Mouse (Mus musculus): ENCODE data around the gene Chic2. TPM values are rescaled to one million over a fixed set of nuclear protein-coding genes. Genes with fewer than 3 reads are reported as not detected.
A peak's percentile ranks its signal among the peaks of the same experiment; 100 is the strongest.

Gene Chic2
- polyA plus RNA-seq, 1 experiment from 2014 or later = 17.9 TPM

GRCm38 (mm10) chr5:75011985-75012738 lies 32.4 kb downstream of the Chic2 start:
- 66% methylated on average over 4 of the region's 4 CpGs for WGBS (ENCODE audit: insufficient replicate concordance)
- ATAC-seq (ENCODE audit: low read depth) = no peak

GRCm38 (mm10) chr5:75004755-75005154 lies 39.8 kb downstream of the Chic2 start:
- Histone ChIP-seq H3K4me1 (replicated peaks) (no peaks in the 10 kb centered on the region), H3K27me3 (no peaks in the 10 kb centered on the region), H3K9me3 (replicated peaks) (no peaks in the 10 kb centered on the region), H3K4me3 (replicated peaks) (no peak overlapping the region), H3K4me2 (no peak overlapping the region), H3K36me3 (peaks cover 26% of the 10 kb centered on the region), H3K9ac (no peak overlapping the region), H3K27ac (no peak overlapping the region)
- DNase-seq (no peak), ATAC-seq (ENCODE audit: low read depth) (0 out of 2 replicates have a peak, but pooled peaks have one; percentile 36)
- WGBS (ENCODE audit: insufficient replicate concordance) = 57% methylated on average over 3 of the region's 3 CpGs

More at GRCm38 (mm10) chr5:75011985-75012738, 32.4 kb downstream of the Chic2 start:
- Histone ChIP-seq H3K27ac (no peak overlapping the region), H3K9ac (no peak overlapping the region), H3K4me3 (replicated peaks) (no peak overlapping the region), H3K4me2 (no peak overlapping the region), H3K9me3 (replicated peaks) (no peaks in the 10 kb centered on the region), H3K4me1 (replicated peaks) (no peaks in the 10 kb centered on the region), H3K27me3 (no peaks in the 10 kb centered on the region), H3K36me3 (peaks cover 12% of the 10 kb centered on the region)
- DNase-seq = no peak

- DNase-seq (no peak), ATAC-seq (ENCODE audit: low read depth) (no peak)
- Histone ChIP-seq H3K27me3 (no peaks in the 10 kb centered on the region), H3K27ac (no peak overlapping the region), H3K4me1 (replicated peaks) (no peaks in the 10 kb centered on the region), H3K9me3 (replicated peaks) (no peaks in the 10 kb centered on the region), H3K9ac (no peak overlapping the region), H3K4me3 (replicated peaks) (no peak overlapping the region), H3K4me2 (no peak overlapping the region), H3K36me3 (peaks cover 19% of the 10 kb centered on the region; the same call in 1 of the 2 replicates)
- 71% methylated on average over 3 of the region's 3 CpGs for WGBS (ENCODE audit: insufficient replicate concordance)
These were observed 42.5 kb downstream of the Chic2 start for GRCm38 (mm10) chr5:75002109-75002508.

GRCm38 (mm10) chr5:74998716-74999512 lies 45.7 kb downstream of the Chic2 start:
- no peaks in the 10 kb centered on the region for H3K4me1 ChIP-seq (replicated peaks)
- no peak overlapping the region for H3K4me3 ChIP-seq (replicated peaks)
- H3K9ac ChIP-seq = no peak overlapping the region
- peaks cover 21% of the 10 kb centered on the region for H3K36me3 ChIP-seq
- no peak overlapping the region for H3K27ac ChIP-seq
- ATAC-seq (ENCODE audit: low read depth) = no peak
- 83% methylated on average over 12 of the region's 12 CpGs for WGBS (ENCODE audit: insufficient replicate concordance)
- H3K4me2 ChIP-seq = no peak overlapping the region
- H3K27me3 ChIP-seq = no peaks in the 10 kb centered on the region
- no peaks in the 10 kb centered on the region for H3K9me3 ChIP-seq (replicated peaks)
- no peak for DNase-seq

GRCm38 (mm10) chr5:74994947-74995346 lies 49.6 kb downstream of the Chic2 start:
- no peaks in the 10 kb centered on the region for H3K27me3 ChIP-seq
- no peak for ATAC-seq (ENCODE audit: low read depth)
- no peak overlapping the region for H3K4me2 ChIP-seq
- 78% methylated on average over 8 of the region's 8 CpGs for WGBS (ENCODE audit: insufficient replicate concordance)
- no peak for DNase-seq
- peaks cover 8% of the 10 kb centered on the region; the same call in 1 of the 2 replicates for H3K9me3 ChIP-seq (replicated peaks)
- H3K27ac ChIP-seq = no peak overlapping the region
- H3K4me1 ChIP-seq (replicated peaks) = no peaks in the 10 kb centered on the region
- H3K4me3 ChIP-seq (replicated peaks) = no peak overlapping the region
- peaks cover 13% of the 10 kb centered on the region for H3K36me3 ChIP-seq
- no peak overlapping the region for H3K9ac ChIP-seq

GRCm38 (mm10) chr5:74984101-74984500 lies 60.5 kb downstream of the Chic2 start:
- Histone ChIP-seq H3K4me3 (replicated peaks) (no peak overlapping the region), H3K9me3 (replicated peaks) (no peaks in the 10 kb centered on the region), H3K4me1 (replicated peaks) (no peaks in the 10 kb centered on the region), H3K4me2 (no peak overlapping the region), H3K9ac (no peak overlapping the region), H3K36me3 (no peaks in the 10 kb centered on the region), H3K27ac (no peak overlapping the region), H3K27me3 (no peaks in the 10 kb centered on the region; the same call in 1 of the 2 replicates)
- ATAC-seq (ENCODE audit: low read depth) (no peak), DNase-seq (no peak)
- 65% methylated on average over 5 of the region's 5 CpGs for WGBS (ENCODE audit: insufficient replicate concordance)

- no peak overlapping the region for H3K27ac ChIP-seq
- no peaks in the 10 kb centered on the region for H3K9me3 ChIP-seq (replicated peaks)
- WGBS (ENCODE audit: insufficient replicate concordance) = 66% methylated on average over 4 of the region's 4 CpGs
- no peaks in the 10 kb centered on the region for H3K36me3 ChIP-seq
- no peak for ATAC-seq (ENCODE audit: low read depth)
- H3K4me2 ChIP-seq = no peak overlapping the region
- no peak for DNase-seq
- no peak overlapping the region for H3K9ac ChIP-seq
- H3K27me3 ChIP-seq = no peaks in the 10 kb centered on the region; the same call in 1 of the 2 replicates
- no peak overlapping the region for H3K4me3 ChIP-seq (replicated peaks)
- no peaks in the 10 kb centered on the region; the same call in 1 of the 2 replicates for H3K4me1 ChIP-seq (replicated peaks)
These were observed 64.0 kb downstream of the Chic2 start for GRCm38 (mm10) chr5:74980574-74980973.

- ATAC-seq (ENCODE audit: low read depth) (no peak), DNase-seq (no peak)
- H3K9me3 ChIP-seq (replicated peaks) = no peaks in the 10 kb centered on the region
- peaks cover under 1% of the 10 kb centered on the region for H3K4me1 ChIP-seq (replicated peaks)
- WGBS (ENCODE audit: insufficient replicate concordance) = 24% methylated on average over 7 of the region's 7 CpGs
- H3K9ac ChIP-seq = no peak overlapping the region
- no peaks in the 10 kb centered on the region; the same call in 1 of the 2 replicates for H3K27me3 ChIP-seq
- no peaks in the 10 kb centered on the region for H3K36me3 ChIP-seq
- no peak overlapping the region for H3K27ac ChIP-seq
- H3K4me2 ChIP-seq = no peak overlapping the region
- H3K4me3 ChIP-seq (replicated peaks) = no peak overlapping the region
These were observed 64.4 kb downstream of the Chic2 start for GRCm38 (mm10) chr5:74980154-74980553.

GRCm38 (mm10) chr5:74979586-74979985 lies 65.0 kb downstream of the Chic2 start:
- DNase-seq = no peak
- no peak for ATAC-seq (ENCODE audit: low read depth)

GRCm38 (mm10) chr5:74975507-74975906 lies 69.1 kb downstream of the Chic2 start:
- ATAC-seq (ENCODE audit: low read depth) (no peak), DNase-seq (no peak)
- H3K9ac ChIP-seq = no peak overlapping the region
- H3K4me1 ChIP-seq (replicated peaks) = peaks cover 12% of the 10 kb centered on the region
- H3K27me3 ChIP-seq = no peaks in the 10 kb centered on the region; the same call in 1 of the 2 replicates
- no peaks in the 10 kb centered on the region for H3K9me3 ChIP-seq (replicated peaks)
- no peaks in the 10 kb centered on the region for H3K36me3 ChIP-seq
- 51% methylated on average over 7 of the region's 7 CpGs for WGBS (ENCODE audit: insufficient replicate concordance)
- no peak overlapping the region for H3K27ac ChIP-seq
- no peak overlapping the region for H3K4me2 ChIP-seq
- no peak overlapping the region for H3K4me3 ChIP-seq (replicated peaks)

More at GRCm38 (mm10) chr5:74979586-74979985, 65.0 kb downstream of the Chic2 start:
- 23% methylated on average over 7 of the region's 7 CpGs for WGBS (ENCODE audit: insufficient replicate concordance)
- Histone ChIP-seq H3K4me1 (replicated peaks) (peaks cover 6% of the 10 kb centered on the region), H3K27me3 (no peaks in the 10 kb centered on the region; the same call in 1 of the 2 replicates), H3K36me3 (no peaks in the 10 kb centered on the region), H3K4me2 (no peak overlapping the region), H3K4me3 (replicated peaks) (no peak overlapping the region), H3K27ac (no peak overlapping the region), H3K9me3 (replicated peaks) (no peaks in the 10 kb centered on the region), H3K9ac (no peak overlapping the region)

GRCm38 (mm10) chr5:74974726-74975411 lies 69.7 kb downstream of the Chic2 start:
- DNase-seq = no peak
- peak; percentile 43 for ATAC-seq (ENCODE audit: low read depth)
- WGBS (ENCODE audit: insufficient replicate concordance) = 54% methylated on average over 12 of the region's 12 CpGs
- no peaks in the 10 kb centered on the region for H3K36me3 ChIP-seq
- peaks cover 12% of the 10 kb centered on the region for H3K4me1 ChIP-seq (replicated peaks)
- H3K27me3 ChIP-seq = no peaks in the 10 kb centered on the region
- no peak overlapping the region for H3K9ac ChIP-seq
- H3K9me3 ChIP-seq (replicated peaks) = no peaks in the 10 kb centered on the region
- peak overlapping the region; percentile 58 for H3K27ac ChIP-seq
- no peak overlapping the region for H3K4me3 ChIP-seq (replicated peaks)
- H3K4me2 ChIP-seq = no peak overlapping the region

Data from liver, embryonic 13.5 days (tissue).